Mouse (Mus musculus) liver, adult 10 weeks (tissue): ENCODE results near the gene Nat8f3. TPM values are rescaled to one million over a fixed set of nuclear protein-coding genes. Genes with fewer than 3 reads are reported as not detected.

Experiments
- polyA plus RNA-seq: library from polyadenylated mRNA; stranded (reverse); fragments of 350-450 nt; fragmentation: Illumina TruSeq; extraction: RNeasy Lipid Tissue Mini Kit (QIAGEN cat#74804); gene quantifications from one replicate; pipeline ENCODE4 v1.2.3, GENCODE M21; 2014; ENCODE audit warnings: low read depth, low replicate concordance

The Nat8f3 gene
- polyA plus RNA-seq, result 1.2 TPM

GRCm38 (mm10) chr6:85765532-85765931, at the start of gene Nat8f3:
TSS of gene Nat8f3 (minus strand) at chr6:85765754.

GRCm38 (mm10) chr6:85713105-85713504, 52.4 kb downstream of the Nat8f3 start, which contains the start of gene Nat8f7:
TSS of gene Nat8f7 (minus strand) at chr6:85713205.

Other genes with a start within 250 kb of the Nat8f3 start
- gene Alms1, start 178.2 kb downstream of the Nat8f3 start, polyA plus RNA-seq, result 1.2 TPM
- gene Nat8f7, start 52.5 kb downstream of the Nat8f3 start, polyA plus RNA-seq, result 0.37 TPM
- gene Nat8f6, start 55.2 kb upstream of the Nat8f3 start, polyA plus RNA-seq, result not detected
- 0.85 TPM for gene Nat8f5, start 55.2 kb upstream of the Nat8f3 start, polyA plus RNA-seq
- gene Nat8, start 66.3 kb upstream of the Nat8f3 start, polyA plus RNA-seq, result 0.37 TPM
- gene Nat8f2, start 103.4 kb upstream of the Nat8f3 start, polyA plus RNA-seq, result 716 TPM
- 5.4 TPM for gene Nat8f4, start 139.1 kb upstream of the Nat8f3 start, polyA plus RNA-seq
- gene Tprkb, start 146.1 kb upstream of the Nat8f3 start, polyA plus RNA-seq, result 362 TPM
- gene Nat8f1, start 149.9 kb upstream of the Nat8f3 start, polyA plus RNA-seq, result 92.9 TPM
- gene Dusp11, start 195.9 kb upstream of the Nat8f3 start, polyA plus RNA-seq, result 90.8 TPM